Mouse (Mus musculus): ENCODE measurements at regions not wholly inside any gene's neighbourhood (a gene's known extent, or its start where the extent isn't known, plus 50 kb on each side); places are given as distances from the start of the nearest gene placed in this dataset.

- peak; percentile 15 for ATAC-seq
These were observed 165.4 kb downstream of the Cd47 start for GRCm38 (mm10) chr16:49965528-49966250.

- no peak for ATAC-seq
These were observed 165.9 kb downstream of the Cd47 start for GRCm38 (mm10) chr16:49966251-49966588.

DNA sequence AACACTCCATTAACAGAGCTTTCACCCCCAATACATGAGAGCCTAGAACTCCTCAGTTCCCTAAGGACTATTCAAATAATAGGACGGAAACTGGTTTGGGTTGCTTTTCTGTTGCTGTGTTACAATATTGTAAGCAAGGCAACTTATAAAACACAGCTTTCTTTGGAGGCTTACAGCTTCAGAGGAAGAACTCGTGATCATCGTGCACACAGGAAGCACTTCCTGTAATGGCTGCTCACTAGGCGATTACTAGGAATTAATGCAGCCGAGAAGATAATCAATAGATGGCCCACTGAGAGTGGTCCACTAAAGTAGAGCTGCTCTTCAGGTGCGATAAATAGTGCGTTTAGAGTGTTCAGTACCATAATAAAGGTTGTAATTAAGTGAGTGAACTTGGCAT lies 166.8 kb downstream of the Cd47 start:
- peak; percentile 45 for ATAC-seq

DNA sequence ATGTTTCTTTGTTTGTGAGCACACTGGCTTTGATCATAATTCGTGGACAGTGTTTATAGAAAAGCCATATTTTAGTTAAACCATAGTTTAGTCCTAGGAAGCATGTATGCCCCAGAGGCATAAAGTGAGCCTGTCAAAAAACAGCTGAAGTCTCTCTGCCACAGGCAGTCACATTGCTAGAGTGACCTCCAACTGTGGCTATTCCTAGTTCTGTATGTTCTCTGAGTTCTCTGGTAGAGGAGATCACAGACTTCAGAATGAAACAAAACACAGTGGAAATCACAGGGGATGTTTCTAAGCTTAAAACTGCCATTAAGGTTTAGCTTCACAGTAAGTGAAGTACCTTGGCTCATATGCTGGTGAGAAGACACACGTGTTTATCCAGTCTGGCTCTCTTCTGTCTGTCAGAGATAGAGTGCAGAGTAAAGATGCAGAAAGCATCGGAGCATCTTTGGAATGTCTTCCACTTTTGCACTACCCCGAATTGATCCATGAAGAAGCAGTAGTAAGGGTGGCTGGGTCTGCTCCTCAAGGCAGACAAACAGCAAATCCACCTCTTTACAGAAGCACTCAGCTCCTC lies 168.0 kb downstream of the Cd47 start:
- no peak for ATAC-seq

- ATAC-seq: no peak
These were observed 168.7 kb downstream of the Cd47 start for GRCm38 (mm10) chr16:49969035-49969434.

DNA sequence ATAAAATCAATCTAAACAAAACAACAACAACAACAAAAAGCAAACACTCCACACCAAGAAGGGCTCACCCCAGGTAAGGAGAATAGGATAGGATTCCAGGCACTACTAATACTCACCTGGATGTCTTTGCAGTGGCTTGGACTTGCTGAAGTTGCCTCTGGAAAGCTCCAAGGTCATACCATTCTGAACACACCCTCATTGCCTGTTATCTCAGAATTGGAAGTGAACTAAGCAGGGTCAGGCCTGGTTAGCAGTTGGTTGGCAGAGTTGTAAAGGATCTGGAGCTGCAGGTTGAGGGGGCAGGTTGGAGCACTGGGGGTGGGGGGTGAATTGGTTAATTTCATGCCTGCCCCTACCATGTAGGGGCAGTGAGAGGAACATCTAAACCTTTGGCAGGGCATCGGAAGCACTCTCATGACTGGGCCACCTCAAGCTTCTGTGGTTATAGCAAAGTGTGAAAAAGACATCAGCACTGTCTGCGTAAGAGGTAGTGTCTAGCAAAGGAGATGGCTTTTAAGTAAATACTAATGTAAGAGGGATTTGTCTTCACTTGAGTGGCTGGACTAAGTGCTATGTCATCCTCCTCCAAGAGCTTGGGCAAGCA lies 169.5 kb downstream of the Cd47 start:
- ATAC-seq: peak; percentile 25

GRCm38 (mm10) chr16:49970297-49970804 lies 170.0 kb downstream of the Cd47 start:
- ATAC-seq: peak; percentile 66

DNA sequence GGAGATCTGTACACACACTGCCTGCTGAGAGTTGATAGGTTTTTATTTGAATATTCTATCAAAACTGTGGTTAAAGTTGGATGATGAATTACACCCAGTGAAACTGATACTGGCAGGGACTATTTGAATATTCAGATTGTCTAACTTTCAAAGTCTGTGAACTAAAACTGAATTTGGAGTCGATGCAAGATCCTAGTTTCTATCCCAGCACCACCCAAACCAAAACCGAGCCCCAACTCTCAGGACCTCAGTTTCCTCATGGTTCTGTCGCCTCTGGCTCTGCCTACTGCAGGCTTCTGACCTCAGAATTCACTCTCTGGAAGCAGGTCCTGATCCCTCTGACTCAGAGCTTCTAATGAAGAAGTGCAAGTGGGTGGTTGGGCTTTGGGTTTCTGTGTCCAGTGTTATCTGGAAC lies 170.8 kb downstream of the Cd47 start:
- no peak for ATAC-seq

DNA sequence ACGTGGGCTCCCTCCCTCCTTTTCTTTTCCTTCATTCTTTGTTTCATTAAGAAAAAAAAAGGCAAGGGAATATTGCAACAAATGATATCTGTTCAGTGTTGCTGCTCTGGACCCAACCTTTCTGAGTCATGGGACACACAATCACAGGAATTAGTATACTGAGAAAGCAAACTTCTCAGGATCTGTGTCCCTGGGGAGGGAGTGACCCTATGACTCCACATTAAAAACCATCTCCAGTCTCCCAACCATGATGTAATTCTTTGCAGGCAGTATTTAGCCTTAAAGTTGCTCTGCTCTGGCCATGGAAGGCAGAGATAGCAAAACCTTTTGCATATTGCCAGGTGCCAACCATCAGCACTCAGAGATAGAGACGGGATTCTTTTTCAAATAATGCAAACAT lies 176.9 kb downstream of the Cd47 start:
- no peak for ATAC-seq

DNA sequence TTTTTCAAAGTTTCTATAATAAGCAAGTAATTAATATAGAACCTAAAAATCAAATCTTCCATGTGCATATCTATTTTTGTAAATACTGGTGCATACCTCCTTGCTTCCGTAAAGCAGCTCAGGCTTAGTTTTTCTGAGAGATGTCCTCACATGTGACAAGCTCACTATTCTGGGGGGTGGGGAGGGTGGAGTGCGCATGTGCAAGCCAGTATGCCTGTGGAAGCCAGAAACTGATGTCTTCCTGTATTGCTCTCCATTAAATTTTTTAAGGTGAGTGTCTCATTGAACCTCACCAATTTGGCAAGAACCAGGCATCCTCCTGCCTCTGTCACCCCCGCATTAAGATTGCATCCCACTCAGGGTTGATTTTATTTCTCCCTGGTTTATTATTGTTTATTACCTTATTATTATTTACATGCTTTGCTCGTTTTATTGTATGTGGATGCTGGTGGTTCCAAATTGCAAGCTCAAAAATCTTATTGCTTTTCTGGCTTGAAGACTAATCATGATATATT lies 179.2 kb downstream of the Cd47 start:
- ATAC-seq: no peak

- ATAC-seq: no peak
These were observed 179.9 kb downstream of the Cd47 start for GRCm38 (mm10) chr16:49980178-49980646.

GRCm38 (mm10) chr16:49982180-49982579 lies 181.8 kb downstream of the Cd47 start:
- ATAC-seq: peak; percentile 76

DNA sequence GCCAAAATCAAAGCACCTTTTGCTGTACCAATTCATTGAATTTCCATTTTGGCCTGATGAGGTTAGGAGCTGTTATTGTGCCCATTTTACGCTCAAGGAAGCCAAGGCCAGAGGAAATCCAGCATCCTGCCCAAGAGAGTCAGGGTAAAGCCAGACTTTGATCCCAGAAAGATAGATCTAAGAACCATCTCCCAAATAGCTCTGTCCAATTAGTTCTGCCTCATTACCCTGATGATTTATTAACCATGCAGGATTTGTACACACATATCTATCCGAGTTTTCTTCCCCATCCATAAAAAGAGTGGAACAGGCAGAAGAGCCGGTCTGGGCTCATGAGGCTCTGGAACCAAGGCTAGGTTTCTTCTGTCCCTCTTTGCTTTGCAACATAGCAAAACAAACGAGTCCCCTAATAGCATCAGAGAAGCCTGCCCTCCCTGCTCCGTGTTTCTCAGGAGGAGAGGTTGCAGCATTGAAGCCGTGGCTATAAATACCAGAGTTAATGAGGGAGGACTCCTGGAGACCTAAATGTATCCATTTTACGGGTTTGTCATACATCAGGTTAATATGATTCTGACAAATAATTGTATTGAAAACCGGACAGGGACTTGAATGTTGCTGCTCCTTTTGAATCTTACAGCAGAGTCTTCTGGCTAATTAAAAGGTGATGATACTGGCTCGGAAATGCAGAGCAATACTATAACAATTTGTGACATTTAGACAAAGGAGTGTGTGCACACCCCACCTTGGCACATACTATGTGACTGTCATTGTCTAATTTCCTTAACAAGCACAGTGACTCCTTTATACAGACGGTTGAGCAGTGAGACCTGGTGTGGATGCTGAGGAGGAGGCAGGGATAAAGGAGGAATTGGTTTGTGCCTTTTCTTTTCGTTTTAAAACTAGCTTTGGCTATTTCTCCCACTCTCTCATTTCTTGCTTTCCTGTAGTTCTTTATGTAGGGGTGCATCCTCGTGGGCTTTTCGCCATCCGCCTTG lies 185.0 kb downstream of the Cd47 start:
- ATAC-seq: no peak

GRCm38 (mm10) chr16:49986954-49987353 lies 186.6 kb downstream of the Cd47 start:
- ATAC-seq: no peak

DNA sequence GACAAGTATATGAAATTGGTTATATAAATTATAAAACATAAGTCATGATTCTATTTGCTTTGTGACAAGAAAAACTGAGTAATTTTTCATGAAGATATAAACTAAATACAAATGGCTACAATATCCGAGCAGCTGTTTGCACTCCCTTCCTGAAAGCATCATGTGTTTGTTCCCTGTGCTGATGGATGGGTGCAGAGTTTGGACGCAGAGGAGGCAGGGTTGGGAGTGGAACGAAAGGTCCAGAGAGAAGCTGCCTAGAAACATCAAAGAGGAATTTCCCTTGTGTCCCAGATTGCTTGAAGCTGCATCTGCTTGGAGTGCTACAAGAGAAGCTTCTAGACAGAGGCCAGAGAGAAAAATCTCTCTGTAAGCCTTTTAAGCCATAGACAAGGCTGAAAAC lies 195.5 kb downstream of the Cd47 start:
- ATAC-seq: no peak

DNA sequence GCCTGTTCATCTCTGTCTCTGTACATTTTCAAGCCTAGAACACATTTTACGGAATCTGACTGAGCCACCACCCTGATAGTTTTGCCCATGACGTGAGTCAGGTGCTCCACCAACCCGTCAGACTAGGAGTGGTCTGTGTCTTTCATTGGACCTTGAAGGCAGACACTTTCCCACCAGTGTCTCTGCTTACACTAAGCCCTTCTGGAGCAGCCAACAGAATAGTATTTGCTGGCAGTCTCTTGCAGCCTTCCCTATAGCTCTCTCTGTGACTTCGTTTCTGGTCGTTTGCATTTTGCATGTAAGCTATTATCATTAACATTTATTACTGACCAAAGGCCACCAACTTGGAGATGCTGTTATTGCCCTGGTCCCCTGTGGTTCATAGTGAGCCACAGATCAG lies 196.3 kb downstream of the Cd47 start:
- no peak for ATAC-seq

DNA sequence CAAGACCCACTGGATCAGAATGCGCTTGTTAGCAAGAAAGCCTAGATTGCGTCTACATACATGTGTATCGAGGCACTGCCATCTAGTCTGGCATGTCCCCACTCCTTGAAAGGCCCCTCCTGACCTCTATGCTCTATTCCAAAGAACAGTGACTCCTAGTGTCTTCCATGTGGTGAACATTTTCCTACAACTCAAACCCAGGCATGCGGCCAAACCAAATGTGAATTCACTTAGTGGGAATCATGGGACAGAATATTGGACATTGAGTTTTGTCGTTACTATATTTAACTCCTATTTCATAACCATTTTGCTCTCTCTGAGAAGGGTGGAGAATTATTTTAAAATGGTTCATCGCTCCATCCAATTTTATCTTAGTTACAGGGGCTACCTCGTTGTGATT lies 196.7 kb downstream of the Cd47 start:
- no peak for ATAC-seq

DNA sequence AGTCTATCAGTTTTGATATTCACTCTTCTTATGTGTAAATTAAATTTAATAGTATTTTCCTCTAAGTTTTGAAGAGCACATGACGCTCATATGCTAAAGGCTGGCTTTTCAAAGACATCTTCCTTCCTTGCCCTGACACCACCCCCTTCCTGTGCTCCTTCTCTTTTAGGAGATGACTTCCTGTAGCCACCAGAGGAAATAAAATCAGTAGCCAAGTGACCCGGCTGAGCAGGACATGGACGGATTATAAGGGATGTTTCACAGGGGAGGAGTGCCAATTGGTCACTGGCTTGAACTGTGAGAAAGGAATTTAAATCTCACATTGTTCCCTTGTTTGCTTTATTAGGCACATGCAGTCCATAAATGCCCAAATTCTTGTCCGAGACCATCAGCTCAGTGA lies 200.5 kb downstream of the Cd47 start:
- ATAC-seq: no peak

DNA sequence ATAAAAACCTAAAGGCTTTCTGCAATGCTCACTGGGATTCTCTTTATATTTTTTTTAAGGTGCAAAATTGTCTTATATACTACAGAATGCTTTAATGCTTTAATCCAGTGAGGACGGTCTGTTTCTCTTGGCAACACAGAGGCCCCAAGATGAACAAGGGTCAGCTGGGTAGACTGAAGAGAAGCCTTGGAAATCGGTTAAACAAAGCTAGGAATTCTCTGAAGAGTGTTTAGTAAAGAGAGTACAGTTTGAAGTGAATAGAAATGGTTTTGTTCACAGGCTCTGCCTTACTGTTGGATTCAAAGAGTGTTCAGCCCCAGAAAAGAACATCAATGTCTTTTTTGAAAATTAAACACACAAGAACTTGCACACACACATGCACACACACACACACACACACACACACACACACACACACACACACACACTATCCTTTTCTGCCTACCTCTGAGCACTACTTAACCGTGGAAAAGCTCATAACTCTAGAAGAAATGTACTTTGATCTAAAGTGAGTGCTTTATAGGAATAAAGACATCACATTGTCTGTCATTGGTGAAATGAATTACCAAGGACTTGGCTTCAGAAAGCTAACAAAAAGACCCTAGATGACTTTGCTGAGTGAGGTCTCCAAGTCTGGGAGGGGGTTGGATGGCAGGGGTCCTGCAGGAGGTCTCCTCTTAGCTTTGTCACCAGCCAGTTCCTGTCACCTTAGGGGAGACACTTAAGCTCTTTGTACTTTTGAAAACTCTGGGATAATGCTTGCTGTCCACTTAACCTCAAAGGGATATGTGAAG lies 201.5 kb downstream of the Cd47 start:
- ATAC-seq: no peak

- no peak for ATAC-seq
These were observed 202.1 kb downstream of the Cd47 start for GRCm38 (mm10) chr16:50002456-50002788.

DNA sequence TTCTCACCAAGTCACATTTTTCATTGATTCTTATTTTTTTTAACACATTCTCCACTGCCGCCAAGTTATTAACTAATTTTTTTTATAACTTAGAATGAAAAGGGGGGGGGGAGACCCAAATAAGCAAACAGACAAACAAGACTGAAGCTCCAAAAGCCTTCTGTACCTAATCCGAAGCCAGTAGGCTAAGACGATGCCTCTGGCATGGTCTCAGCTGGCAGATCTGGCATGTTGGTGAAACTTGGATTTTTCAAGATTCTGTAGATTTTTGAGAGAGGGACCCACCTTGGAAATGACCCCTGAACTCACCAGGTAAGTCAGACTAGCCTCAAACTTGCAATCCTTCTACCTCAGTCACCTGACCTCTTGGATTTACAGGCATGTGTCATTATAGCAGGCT lies 208.7 kb downstream of the Cd47 start:
- ATAC-seq: no peak

GRCm38 (mm10) chr16:50009542-50009941 lies 209.2 kb downstream of the Cd47 start:
- ATAC-seq: no peak
